Mouse (Mus musculus) mature B cell (primary cell): ENCODE results near the gene Lxn.

Experiments used
- in situ Hi-C: fragments of 300-500 bp; cut with MboI; formaldehyde crosslinking; loops from 2 replicates; pipeline ENCODE4 v1.14.3; 2019

Gene Lxn

GRCm38 (mm10) chr3:67462015-67462414 is 1.7 kb downstream of the Lxn start:
- in situ Hi-C loops, result no loop called here

- in situ Hi-C loops, result no loop called here
Observed at GRCm38 (mm10) chr3:67459881-67460280, 3.8 kb downstream of the Lxn start.

GRCm38 (mm10) chr3:67450601-67451210 is 13.0 kb downstream of the Lxn start:
- in situ Hi-C loops, result no loop called here

GRCm38 (mm10) chr3:67449660-67450059 is 14.1 kb downstream of the Lxn start:
- in situ Hi-C loops, result no loop called here

GRCm38 (mm10) chr3:67447143-67447542 is 16.6 kb downstream of the Lxn start:
- in situ Hi-C loops, result no loop called here

GRCm38 (mm10) chr3:67434011-67434410 is 29.7 kb downstream of the Lxn start:
- in situ Hi-C loops, result no loop called here

- in situ Hi-C loops, result no loop called here
Observed at GRCm38 (mm10) chr3:67429999-67430380, 33.7 kb downstream of the Lxn start, which contains the start of gene Gfm1. Gene Gfm1 (plus strand): TSS chr3:67430096.

GRCm38 (mm10) chr3:67429338-67429998 is 34.3 kb downstream of the Lxn start:
- in situ Hi-C loops, result no loop called here
